Mouse (Mus musculus): Measurements from ENCODE around the gene Kin. TPM values are rescaled to one million over a fixed set of nuclear protein-coding genes. Genes with fewer than 3 reads are reported as not detected.

The Kin gene
- total RNA-seq, 1 experiment, result 18.9 TPM

GRCm38 (mm10) chr2:10048461-10048860 lies 31.9 kb upstream of the Kin start, which contains the start of gene Taf3:
Taf3 (minus strand) TSS chr2:10048596.
- H3K9me3 ChIP-seq (ENCODE audit: control insufficient read depth, insufficient read depth, low read depth, low read length), result no peaks in the 10 kb centered on the region
- no peaks in the 10 kb centered on the region for H3K4me1 ChIP-seq (ENCODE audit: control insufficient read depth in 2 of 2, insufficient read depth in 2 of 2, low read length in 2 of 2, poor library complexity in 1 of 2)
- peak within 1 kb of the TSS; percentile 96 to 99 for H3K4me3 ChIP-seq (ENCODE audit: insufficient read depth in 1 of 2, low read depth in 1 of 2, low read length in 2 of 2, poor library complexity in 1 of 2, severe bottlenecking in 1 of 2)
- peak within 1 kb of the TSS; percentile 97 for H3K9ac ChIP-seq (ENCODE audit: insufficient read depth, low read depth, low read length, poor library complexity, severe bottlenecking)
- TF ChIP-seq CHD2 (IDR thresholded peaks at IDR 0.05; ENCODE audit: low read depth, low read length) (no peak), ZNF384 (IDR thresholded peaks at IDR 0.05; ENCODE audit: low read depth, low read length) (no peak), ZC3H11A (IDR thresholded peaks at IDR 0.05; ENCODE audit: borderline replicate concordance, low read depth, low read length) (no peak), MAFK (IDR thresholded peaks at IDR 0.05; ENCODE audit: insufficient read depth, low read depth, low read length) (no peak), HCFC1 (IDR thresholded peaks at IDR 0.05; ENCODE audit: borderline replicate concordance, insufficient read depth, low read length) (peak; percentile 84)
- H3K27ac ChIP-seq (ENCODE audit: insufficient read depth, low read depth, low read length, poor library complexity, severe bottlenecking), result no peak within 1 kb of the TSS
- in situ Hi-C loops (cut with MboI; ENCODE audit: low sequenced_read_pairs in 2 of 2, unreplicated experiment in 2 of 2), result no loop called here
- DNase-seq (ENCODE audit: low read depth, low spot score), result peak; percentile 93
- H3K36me3 ChIP-seq (ENCODE audit: control insufficient read depth, insufficient read depth, low read length, poor library complexity, severe bottlenecking), result no peaks in the 10 kb centered on the region

- no peaks in the 10 kb centered on the region for H3K4me1 ChIP-seq (ENCODE audit: control insufficient read depth in 2 of 2, insufficient read depth in 2 of 2, low read length in 2 of 2, poor library complexity in 1 of 2)
- no peak for DNase-seq (ENCODE audit: low read depth, low spot score)
- in situ Hi-C loops (cut with MboI; ENCODE audit: low sequenced_read_pairs in 2 of 2, unreplicated experiment in 2 of 2), result no loop called here
- no peaks in the 10 kb centered on the region for H3K9me3 ChIP-seq (ENCODE audit: control insufficient read depth, insufficient read depth, low read depth, low read length)
- peak overlapping the region; percentile 96 to 99 for H3K4me3 ChIP-seq (ENCODE audit: insufficient read depth in 1 of 2, low read depth in 1 of 2, low read length in 2 of 2, poor library complexity in 1 of 2, severe bottlenecking in 1 of 2)
- H3K27ac ChIP-seq (ENCODE audit: insufficient read depth, low read depth, low read length, poor library complexity, severe bottlenecking), result no peak overlapping the region
- peak overlapping the region; percentile 57; the same call in 1 of the 2 replicates for H3K9ac ChIP-seq (ENCODE audit: insufficient read depth, low read depth, low read length, poor library complexity, severe bottlenecking)
- TF ChIP-seq ZC3H11A (IDR thresholded peaks at IDR 0.05; ENCODE audit: borderline replicate concordance, low read depth, low read length) (no peak), HCFC1 (IDR thresholded peaks at IDR 0.05; ENCODE audit: borderline replicate concordance, insufficient read depth, low read length) (no peak), MAFK (IDR thresholded peaks at IDR 0.05; ENCODE audit: insufficient read depth, low read depth, low read length) (no peak), ZNF384 (IDR thresholded peaks at IDR 0.05; ENCODE audit: low read depth, low read length) (no peak), CHD2 (IDR thresholded peaks at IDR 0.05; ENCODE audit: low read depth, low read length) (no peak)
- H3K36me3 ChIP-seq (ENCODE audit: control insufficient read depth, insufficient read depth, low read length, poor library complexity, severe bottlenecking), result no peaks in the 10 kb centered on the region
Observed at GRCm38 (mm10) chr2:10049456-10049855, 30.9 kb upstream of the Kin start.

GRCm38 (mm10) chr2:10050878-10051277 lies 29.5 kb upstream of the Kin start:
- Histone ChIP-seq H3K4me1 (ENCODE audit: control insufficient read depth in 2 of 2, insufficient read depth in 2 of 2, low read length in 2 of 2, poor library complexity in 1 of 2) (no peaks in the 10 kb centered on the region), H3K9ac (ENCODE audit: insufficient read depth, low read depth, low read length, poor library complexity, severe bottlenecking) (no peak overlapping the region), H3K27ac (ENCODE audit: insufficient read depth, low read depth, low read length, poor library complexity, severe bottlenecking) (no peak overlapping the region), H3K9me3 (ENCODE audit: control insufficient read depth, insufficient read depth, low read depth, low read length) (no peaks in the 10 kb centered on the region), H3K4me3 (ENCODE audit: insufficient read depth in 1 of 2, low read depth in 1 of 2, low read length in 2 of 2, poor library complexity in 1 of 2, severe bottlenecking in 1 of 2) (no peak overlapping the region), H3K36me3 (ENCODE audit: control insufficient read depth, insufficient read depth, low read length, poor library complexity, severe bottlenecking) (peaks cover 2% of the 10 kb centered on the region)
- in situ Hi-C loops (cut with MboI; ENCODE audit: low sequenced_read_pairs in 2 of 2, unreplicated experiment in 2 of 2), result no loop called here
- DNase-seq (ENCODE audit: low read depth, low spot score), result no peak
- TF ChIP-seq MAFK (IDR thresholded peaks at IDR 0.05; ENCODE audit: insufficient read depth, low read depth, low read length) (no peak), ZC3H11A (IDR thresholded peaks at IDR 0.05; ENCODE audit: borderline replicate concordance, low read depth, low read length) (no peak), CHD2 (IDR thresholded peaks at IDR 0.05; ENCODE audit: low read depth, low read length) (no peak), HCFC1 (IDR thresholded peaks at IDR 0.05; ENCODE audit: borderline replicate concordance, insufficient read depth, low read length) (no peak), ZNF384 (IDR thresholded peaks at IDR 0.05; ENCODE audit: low read depth, low read length) (no peak)

GRCm38 (mm10) chr2:10051996-10052395 lies 28.4 kb upstream of the Kin start:
- H3K9me3 ChIP-seq (ENCODE audit: control insufficient read depth, insufficient read depth, low read depth, low read length), result no peaks in the 10 kb centered on the region
- in situ Hi-C loops (cut with MboI; ENCODE audit: low sequenced_read_pairs in 2 of 2, unreplicated experiment in 2 of 2), result no loop called here

More at GRCm38 (mm10) chr2:10051996-10052395, 28.4 kb upstream of the Kin start:
- H3K27ac ChIP-seq (ENCODE audit: insufficient read depth, low read depth, low read length, poor library complexity, severe bottlenecking), result no peak overlapping the region
- no peak for DNase-seq (ENCODE audit: low read depth, low spot score)
- H3K4me1 ChIP-seq (ENCODE audit: control insufficient read depth in 2 of 2, insufficient read depth in 2 of 2, low read length in 2 of 2, poor library complexity in 1 of 2), result no peaks in the 10 kb centered on the region
- no peak for TF ChIP-seq CHD2 (IDR thresholded peaks at IDR 0.05; ENCODE audit: low read depth, low read length)
- TF ChIP-seq HCFC1 (IDR thresholded peaks at IDR 0.05; ENCODE audit: borderline replicate concordance, insufficient read depth, low read length), result no peak
- TF ChIP-seq MAFK (IDR thresholded peaks at IDR 0.05; ENCODE audit: insufficient read depth, low read depth, low read length), result no peak
- TF ChIP-seq ZNF384 (IDR thresholded peaks at IDR 0.05; ENCODE audit: low read depth, low read length), result no peak
- no peak for TF ChIP-seq ZC3H11A (IDR thresholded peaks at IDR 0.05; ENCODE audit: borderline replicate concordance, low read depth, low read length)
- no peak overlapping the region for H3K9ac ChIP-seq (ENCODE audit: insufficient read depth, low read depth, low read length, poor library complexity, severe bottlenecking)
- H3K36me3 ChIP-seq (ENCODE audit: control insufficient read depth, insufficient read depth, low read length, poor library complexity, severe bottlenecking), result peaks cover 6% of the 10 kb centered on the region
- no peak overlapping the region for H3K4me3 ChIP-seq (ENCODE audit: insufficient read depth in 1 of 2, low read depth in 1 of 2, low read length in 2 of 2, poor library complexity in 1 of 2, severe bottlenecking in 1 of 2)

Data from ES-E14 (cell line).